Mouse (Mus musculus) CH12.LX (cell line): Measurements from ENCODE around the gene Alg13. TPM values are rescaled to one million over a fixed set of nuclear protein-coding genes. Genes with fewer than 3 reads are reported as not detected.

ENCODE experiments used
- DNase-seq: peaks from one replicate; pipeline ENCODE4 v3.0.0-alpha.2; 2013; ENCODE audit errors: extremely low read depth
- H3K27ac ChIP-seq: 2 replicates; pipeline ENCODE4 v1.5.1; 2012; ENCODE audit warnings: low read depth, mild to moderate bottlenecking, control low read depth, moderate library complexity; ENCODE audit not compliant: insufficient read depth
- H3K27me3 ChIP-seq: replicated peaks from 2 replicates; pipeline ENCODE3; 2012; ENCODE audit warnings: inconsistent platforms
- H3K36me3 ChIP-seq, 2 experiments: replicated peaks in 1 of 2; 2 replicates each; pipeline versions ENCODE3 to v1.6.1; 2012; ENCODE audit warnings: inconsistent platforms in 1 of 2, low read length in 1 of 2, mild to moderate bottlenecking in 1 of 2, mixed read lengths in 1 of 2, moderate library complexity in 1 of 2; ENCODE audit not compliant: control insufficient read depth in 1 of 2, insufficient read depth in 1 of 2
- H3K4me1 ChIP-seq, 2 experiments: 2 replicates each; pipeline ENCODE4 v1.6.1; 2012; ENCODE audit warnings: inconsistent platforms in 1 of 2, moderate library complexity in 1 of 2; ENCODE audit not compliant: insufficient read depth in 2 of 2, control insufficient read depth in 1 of 2
- H3K4me2 ChIP-seq: 2 replicates; pipeline ENCODE4 v1.6.1; 2012; ENCODE audit warnings: low read depth, mild to moderate bottlenecking, control low read depth; ENCODE audit not compliant: poor library complexity, insufficient read depth, severe bottlenecking
- H3K4me3 ChIP-seq, 3 experiments: fragments of 150-350 bp in 1 of 3; sonication (generic) in 1 of 3; replicated peaks in 1 of 3; 2 replicates each; pipeline versions ENCODE3 to v1.5.1; 2011 to 2012; ENCODE audit warnings: low read depth in 2 of 3, low read length in 2 of 3, mild to moderate bottlenecking in 2 of 3, moderate library complexity in 2 of 3, control low read depth in 1 of 3, improper control_type of control experiment in 1 of 3, inconsistent platforms in 1 of 3, mixed read lengths in 1 of 3; ENCODE audit not compliant: poor library complexity in 1 of 3
- H3K79me2 ChIP-seq: replicated peaks from 2 replicates; pipeline ENCODE4 v1.6.1; 2012; ENCODE audit warnings: mild to moderate bottlenecking, moderate library complexity; ENCODE audit not compliant: control insufficient read depth, poor library complexity, insufficient read depth, severe bottlenecking; ENCODE audit errors: extremely low read depth
- H3K9ac ChIP-seq: 2 replicates; pipeline ENCODE4 v1.6.1; 2012; ENCODE audit warnings: low read depth, mild to moderate bottlenecking, control low read depth, moderate library complexity; ENCODE audit not compliant: insufficient read depth
- H3K9me3 ChIP-seq: replicated peaks from 2 replicates; pipeline ENCODE3; 2012; ENCODE audit warnings: low read length, inconsistent platforms, mixed read lengths
- BHLHE40 ChIP-seq: IDR thresholded peaks from 2 replicates; pipeline ENCODE4 v1.6.1; 2011; ENCODE audit warnings: mild to moderate bottlenecking, low read depth, low read length, improper control_type of control experiment
- CHD1 ChIP-seq: IDR thresholded peaks from 2 replicates; pipeline ENCODE4 v1.6.1; 2012; ENCODE audit warnings: low read depth, low read length, improper control_type of control experiment, inconsistent platforms
- CHD2 ChIP-seq: IDR thresholded peaks from 2 replicates; pipeline ENCODE4 v1.6.1; 2011; ENCODE audit warnings: low read length, improper control_type of control experiment
- CTCF ChIP-seq, 2 experiments: IDR thresholded peaks in 1 of 2; conservative IDR thresholded peaks in 1 of 2; 2 replicates each; pipeline ENCODE4 v1.5.1; 2011 to 2012; ENCODE audit warnings: low read depth in 2 of 2, low read length in 2 of 2, improper control_type of control experiment in 1 of 2, inconsistent platforms in 1 of 2, mild to moderate bottlenecking in 1 of 2, moderate library complexity in 1 of 2
- E2F4 ChIP-seq: IDR thresholded peaks from 2 replicates; pipeline ENCODE4 v1.6.1; 2011; ENCODE audit warnings: low read depth, low read length, improper control_type of control experiment; ENCODE audit not compliant: insufficient replicate concordance
- ELF1 ChIP-seq: IDR thresholded peaks from 2 replicates; pipeline ENCODE4 v1.6.1; 2014; ENCODE audit warnings: low read depth, mild to moderate bottlenecking, inconsistent platforms, low read length, improper control_type of control experiment
- EP300 ChIP-seq: IDR thresholded peaks from 2 replicates; pipeline ENCODE4 v1.6.1; 2011; ENCODE audit warnings: low read length, improper control_type of control experiment
- ETS1 ChIP-seq: conservative IDR thresholded peaks from 2 replicates; pipeline ENCODE4 v1.6.1; 2012; ENCODE audit warnings: low read depth, mild to moderate bottlenecking, inconsistent platforms, low read length, improper control_type of control experiment, moderate library complexity
- GABPA ChIP-seq: IDR thresholded peaks from 2 replicates; pipeline ENCODE4 v1.6.1; 2012; ENCODE audit warnings: low read depth, low read length, improper control_type of control experiment, inconsistent platforms; ENCODE audit not compliant: insufficient replicate concordance
- JUND ChIP-seq: conservative IDR thresholded peaks from 2 replicates; pipeline ENCODE4 v1.6.1; 2011; ENCODE audit warnings: low read depth, low read length, improper control_type of control experiment
- KAT2A ChIP-seq: IDR thresholded peaks from 2 replicates; pipeline ENCODE4 v1.6.1; 2012; ENCODE audit warnings: low read length, improper control_type of control experiment, inconsistent platforms; ENCODE audit not compliant: insufficient replicate concordance
- MAFK ChIP-seq: IDR thresholded peaks from 2 replicates; pipeline ENCODE4 v1.6.1; 2011; ENCODE audit warnings: low read length, improper control_type of control experiment; ENCODE audit not compliant: insufficient replicate concordance
- MAX ChIP-seq: IDR thresholded peaks from 2 replicates; pipeline ENCODE4 v1.6.1; 2011; ENCODE audit warnings: low read length, improper control_type of control experiment
- MEF2A ChIP-seq: IDR thresholded peaks from 2 replicates; pipeline ENCODE4 v1.6.1; 2014; ENCODE audit warnings: low read depth, mild to moderate bottlenecking, inconsistent platforms, low read length, improper control_type of control experiment, borderline replicate concordance
- MXI1 ChIP-seq: IDR thresholded peaks from 2 replicates; pipeline ENCODE4 v1.6.1; 2011; ENCODE audit warnings: mild to moderate bottlenecking, low read depth, low read length, improper control_type of control experiment
- MYC ChIP-seq: IDR thresholded peaks from 2 replicates; pipeline ENCODE4 v1.6.1; 2011; ENCODE audit warnings: low read depth, mild to moderate bottlenecking, improper control_type of control experiment, low read length
- NELFE ChIP-seq: IDR thresholded peaks from 2 replicates; pipeline ENCODE4 v1.6.1; 2011; ENCODE audit warnings: low read depth, low read length, improper control_type of control experiment
- PAX5 ChIP-seq: IDR thresholded peaks from 2 replicates; pipeline ENCODE4 v1.6.1; 2012; ENCODE audit warnings: low read length, inconsistent platforms, mixed read lengths
- POLR2AphosphoS2 ChIP-seq: IDR thresholded peaks from 2 replicates; pipeline ENCODE4 v1.6.1; 2011; ENCODE audit warnings: low read depth, low read length, improper control_type of control experiment
- RAD21 ChIP-seq: IDR thresholded peaks from 2 replicates; pipeline ENCODE4 v1.6.1; 2011; ENCODE audit warnings: low read depth, mild to moderate bottlenecking, low read length, improper control_type of control experiment, moderate library complexity
- RCOR1 ChIP-seq: conservative IDR thresholded peaks from 2 replicates; pipeline ENCODE4 v1.6.1; 2012; ENCODE audit warnings: low read depth, mild to moderate bottlenecking, inconsistent platforms, low read length, improper control_type of control experiment
- SIN3A ChIP-seq: IDR thresholded peaks from 2 replicates; pipeline ENCODE4 v1.6.1; 2012; ENCODE audit warnings: low read length, improper control_type of control experiment, inconsistent platforms
- SMC3 ChIP-seq: IDR thresholded peaks from 2 replicates; pipeline ENCODE4 v1.6.1; 2011; ENCODE audit warnings: low read depth, low read length, improper control_type of control experiment
- TBP ChIP-seq: conservative IDR thresholded peaks from 2 replicates; pipeline ENCODE4 v1.6.1; 2011; ENCODE audit warnings: low read depth, low read length, improper control_type of control experiment
- TCF12 ChIP-seq: IDR thresholded peaks from 2 replicates; pipeline ENCODE4 v1.6.1; 2014; ENCODE audit warnings: low read depth, mild to moderate bottlenecking, inconsistent platforms, low read length, improper control_type of control experiment
- ZC3H11A ChIP-seq: IDR thresholded peaks from 2 replicates; pipeline ENCODE4 v1.6.1; 2012; ENCODE audit warnings: low read depth, mild to moderate bottlenecking, inconsistent platforms, low read length, improper control_type of control experiment
- ZNF384 ChIP-seq: IDR thresholded peaks from 2 replicates; pipeline ENCODE4 v1.6.1; 2012; ENCODE audit warnings: low read depth, low read length, improper control_type of control experiment, inconsistent platforms
- dilution Hi-C: fragments of 300-500 bp; cut with MboI; formaldehyde crosslinking; loops from 2 replicates; pipeline ENCODE4 v1.14.3; 2020; ENCODE audit warnings: low sequenced_read_pairs; ENCODE audit not compliant: extremely low pct_unique_long_range_greater_than_20kb, extremely low pct_ligation_motif_present
- in situ Hi-C: fragments of 300-500 bp; cut with MboI; formaldehyde crosslinking; loops from 3 replicates; pipeline ENCODE4 v1.14.3; 2019; ENCODE audit warnings: low sequenced_read_pairs, low pct_ligation_motif_present, low pct_unique_long_range_greater_than_20kb, mixed read lengths
- polyA plus RNA-seq: library from polyadenylated mRNA; unstranded; fragments of >175 nt; gene quantifications from 2 replicates; pipeline ENCODE4 v1.2.1, GENCODE M21; 2012; ENCODE audit warnings: low read depth; ENCODE audit not compliant: insufficient read length
- total RNA-seq, 2 experiments: library from RNA; depleted of rRNA; stranded (reverse); fragments of 300-350 nt in 1 of 2; fragments of >200 nt in 1 of 2; gene quantifications; 2 replicates each; pipeline ENCODE4 v1.2.3; 2012 to 2014

The Alg13 gene
- total and polyA plus RNA-seq, 3 experiments, result 15.4 to 18.6 (median 17.0) TPM

GRCm38 (mm10) chrX:144420259-144420658 lies 102.7 kb downstream of the Alg13 start:
- Histone ChIP-seq H3K27me3 (no peaks in the 10 kb centered on the region), H3K4me2 (no peak overlapping the region), H3K9ac (no peak overlapping the region), H3K79me2 (no peaks in the 10 kb centered on the region), H3K27ac (no peak overlapping the region), H3K4me1 (peaks cover 0 to 7% of the 10 kb centered on the region in 2 experiments; a peak in 1 of 4 replicates), H3K9me3 (no peaks in the 10 kb centered on the region), H3K36me3 (no peaks in the 10 kb centered on the region), H3K4me3 (no peak overlapping the region)
- in situ Hi-C loops (no loop called here), dilution Hi-C loops (no loop called here)
- no peak for TF ChIP-seq KAT2A
- TF ChIP-seq CHD2, result no peak
- no peak for TF ChIP-seq CHD1
- no peak for TF ChIP-seq E2F4
- no peak for TF ChIP-seq CTCF (conservative IDR thresholded peaks at IDR 0.05 in 1 of 2, IDR thresholded peaks at IDR 0.05 in 1 of 2; ENCODE audit: low read depth in 2 of 2, low read length in 2 of 2)
- TF ChIP-seq BHLHE40, result no peak
- no peak for TF ChIP-seq MAX
- no peak for TF ChIP-seq MAFK
- TF ChIP-seq JUND, result no peak
- TF ChIP-seq TCF12, result no peak
- TF ChIP-seq MXI1, result no peak
- no peak for TF ChIP-seq EP300
- no peak for TF ChIP-seq ZNF384
- TF ChIP-seq PAX5, result no peak
- TF ChIP-seq NELFE, result no peak
- no peak for DNase-seq

DNA sequence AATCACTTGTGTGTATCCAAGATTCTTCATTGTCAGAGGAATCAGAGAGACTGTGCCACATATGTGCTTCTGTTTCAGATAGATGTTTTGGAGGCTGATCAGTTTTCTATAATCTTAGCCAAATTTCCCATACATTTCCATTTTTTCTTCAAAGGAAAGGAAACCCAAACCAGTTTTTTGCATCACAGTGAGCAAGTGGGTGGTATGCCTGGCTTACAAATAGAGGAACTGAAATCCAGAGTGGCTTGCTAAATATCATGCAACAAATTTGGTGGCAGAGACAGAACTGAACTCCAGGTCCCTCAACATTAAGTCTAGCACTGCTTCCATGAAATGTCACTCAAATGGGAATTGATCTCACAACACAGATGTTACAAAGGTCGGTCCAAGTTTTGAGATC lies 103.5 kb downstream of the Alg13 start:
- no peak for DNase-seq
- TF ChIP-seq GABPA (no peak), SIN3A (no peak), SMC3 (no peak), ELF1 (no peak), MYC (no peak), ZC3H11A (no peak), POLR2AphosphoS2 (no peak), RCOR1 (no peak), EP300 (no peak), RAD21 (no peak), TBP (no peak), MAX (no peak), MEF2A (no peak), ETS1 (no peak)
- Histone ChIP-seq H3K79me2 (no peaks in the 10 kb centered on the region), H3K9ac (no peak overlapping the region), H3K27ac (no peak overlapping the region), H3K4me1 (peaks cover 0 to 7% of the 10 kb centered on the region in 2 experiments; a peak in 1 of 4 replicates), H3K4me3 (no peak overlapping the region), H3K27me3 (no peaks in the 10 kb centered on the region), H3K4me2 (no peak overlapping the region), H3K9me3 (no peaks in the 10 kb centered on the region), H3K36me3 (no peaks in the 10 kb centered on the region)
- dilution Hi-C loops (no loop called here), in situ Hi-C loops (no loop called here)
